Mouse (Mus musculus): ENCODE measurements around the gene C530008M17Rik. TPM values are rescaled to one million over a fixed set of nuclear protein-coding genes. Genes with fewer than 3 reads are reported as not detected.
A peak's percentile ranks its signal among the peaks of the same experiment; 100 is the strongest.

Gene C530008M17Rik
- polyA plus RNA-seq, 1 experiment from 2014 or later = 10.8 TPM

DNA sequence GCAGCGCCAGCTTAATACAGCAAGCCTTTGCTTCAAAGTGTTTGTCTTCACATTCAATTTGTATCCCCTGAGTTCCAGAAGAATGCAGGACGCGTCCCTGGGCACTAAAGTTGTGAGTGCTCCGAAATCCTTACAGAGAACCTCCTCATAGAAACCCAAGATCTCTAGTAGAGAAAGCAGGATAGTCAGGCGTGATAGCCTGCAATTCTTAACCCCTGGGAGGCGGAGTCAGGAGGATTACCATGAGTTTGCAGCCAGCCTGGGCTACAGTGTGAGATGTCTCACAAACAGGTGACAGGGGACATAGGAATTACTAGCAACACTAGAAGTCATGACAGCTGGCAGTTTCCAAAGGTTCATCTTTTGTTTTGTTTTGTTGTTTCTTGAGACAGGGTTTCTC, 213.2 kb downstream of the C530008M17Rik start:
- H3K9me3 ChIP-seq (ENCODE audit: control insufficient read depth, low read length) = no peaks in the 10 kb centered on the region
- WGBS = 56% methylated on average over 6 of the region's 6 CpGs
- H3K36me3 ChIP-seq (ENCODE audit: control insufficient read depth, insufficient read depth, low read length) = peaks cover 49% of the 10 kb centered on the region
- peak overlapping the region; percentile 60 for H3K4me2 ChIP-seq (ENCODE audit: low read depth, low read length)
- peak overlapping the region; percentile 34 for H3K4me3 ChIP-seq (ENCODE audit: low read depth, low read length)
- H3K27me3 ChIP-seq (replicated peaks; ENCODE audit: control insufficient read depth, insufficient read depth, low read length) = no peaks in the 10 kb centered on the region
- no peak overlapping the region for H3K27ac ChIP-seq (replicated peaks; ENCODE audit: low read depth, low read length)
- peak overlapping the region; percentile 5; the same call in 1 of the 2 replicates for H3K9ac ChIP-seq (ENCODE audit: low read depth, low read length)
- no peak for DNase-seq (ENCODE audit: low spot score)
- no peak for ATAC-seq (ENCODE audit: low read depth)
- H3K4me1 ChIP-seq (ENCODE audit: control insufficient read depth, insufficient read depth, low read length) = no peaks in the 10 kb centered on the region

DNA sequence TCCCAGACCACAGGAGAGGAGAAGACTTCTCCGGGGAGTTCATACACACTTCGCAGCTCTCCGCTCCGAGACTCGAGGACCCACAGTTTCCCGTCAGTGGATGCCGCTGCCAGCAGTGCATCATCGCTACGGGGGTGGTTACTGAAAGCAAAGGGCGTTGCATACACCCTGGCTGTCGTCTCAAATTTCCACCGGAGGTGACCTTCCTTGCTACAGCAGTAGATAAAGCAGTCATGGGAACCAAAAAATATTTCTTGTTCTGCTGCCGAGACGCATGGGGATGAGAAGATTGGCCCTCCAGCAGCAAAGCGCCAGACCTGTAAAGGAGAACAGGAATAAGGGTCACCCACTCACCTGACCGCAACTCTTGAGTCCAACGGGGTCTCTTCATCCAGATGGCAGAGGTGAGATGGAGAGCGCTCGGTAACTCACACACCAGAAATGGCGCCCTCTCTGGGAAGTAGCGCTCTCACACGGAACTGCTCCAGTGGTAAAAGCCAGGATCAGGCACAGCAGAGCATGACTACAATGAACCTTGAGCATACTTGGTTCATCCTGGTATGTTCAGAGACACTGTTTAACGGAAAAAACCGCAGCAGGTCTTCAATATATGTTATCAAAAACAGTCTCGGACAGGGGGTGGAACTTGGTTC, 219.9 kb downstream of the C530008M17Rik start:
- no peak overlapping the region for H3K27ac ChIP-seq (replicated peaks; ENCODE audit: low read depth, low read length)
- H3K9ac ChIP-seq (ENCODE audit: low read depth, low read length) = no peak overlapping the region
- no peaks in the 10 kb centered on the region for H3K4me1 ChIP-seq (ENCODE audit: control insufficient read depth, insufficient read depth, low read length)
- H3K36me3 ChIP-seq (ENCODE audit: control insufficient read depth, insufficient read depth, low read length) = peaks cover 59% of the 10 kb centered on the region
- H3K27me3 ChIP-seq (replicated peaks; ENCODE audit: control insufficient read depth, insufficient read depth, low read length) = no peaks in the 10 kb centered on the region
- ATAC-seq (ENCODE audit: low read depth) = no peak
- no peak for DNase-seq (ENCODE audit: low spot score)
- 88% methylated on average over 25 of the region's 25 CpGs for WGBS
- H3K4me3 ChIP-seq (ENCODE audit: low read depth, low read length) = no peak overlapping the region
- H3K9me3 ChIP-seq (ENCODE audit: control insufficient read depth, low read length) = no peaks in the 10 kb centered on the region
- H3K4me2 ChIP-seq (ENCODE audit: low read depth, low read length) = no peak overlapping the region

DNA sequence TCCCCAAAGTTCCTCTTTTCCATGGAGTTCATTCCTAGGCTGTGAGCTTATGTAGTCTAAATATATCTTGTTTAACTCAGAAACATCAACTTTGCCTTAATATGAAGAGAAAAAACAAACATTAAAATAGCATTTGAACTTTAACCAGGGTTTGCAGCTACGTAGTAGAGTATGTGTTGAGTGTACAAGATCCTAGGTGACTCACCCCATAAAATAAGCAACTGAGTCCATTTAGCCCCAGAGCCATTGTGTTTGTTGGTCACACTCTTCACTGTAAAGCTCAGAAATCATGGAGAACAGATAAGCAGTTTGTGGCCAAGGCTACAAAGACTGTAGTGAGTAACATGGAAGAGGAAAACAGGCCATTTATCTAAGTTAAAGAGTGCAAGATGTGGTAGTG, 227.8 kb downstream of the C530008M17Rik start:
- H3K9ac ChIP-seq (ENCODE audit: low read depth, low read length) = no peak overlapping the region
- WGBS = 88% methylated on average over 1 of the region's 1 CpGs
- ATAC-seq (ENCODE audit: low read depth) (no peak), DNase-seq (ENCODE audit: low spot score) (no peak)
- H3K27me3 ChIP-seq (replicated peaks; ENCODE audit: control insufficient read depth, insufficient read depth, low read length) = no peaks in the 10 kb centered on the region
- H3K4me3 ChIP-seq (ENCODE audit: low read depth, low read length) = no peak overlapping the region
- peaks cover 68% of the 10 kb centered on the region for H3K36me3 ChIP-seq (ENCODE audit: control insufficient read depth, insufficient read depth, low read length)
- no peaks in the 10 kb centered on the region for H3K4me1 ChIP-seq (ENCODE audit: control insufficient read depth, insufficient read depth, low read length)
- no peaks in the 10 kb centered on the region for H3K9me3 ChIP-seq (ENCODE audit: control insufficient read depth, low read length)
- no peak overlapping the region for H3K27ac ChIP-seq (replicated peaks; ENCODE audit: low read depth, low read length)
- no peak overlapping the region for H3K4me2 ChIP-seq (ENCODE audit: low read depth, low read length)

DNA sequence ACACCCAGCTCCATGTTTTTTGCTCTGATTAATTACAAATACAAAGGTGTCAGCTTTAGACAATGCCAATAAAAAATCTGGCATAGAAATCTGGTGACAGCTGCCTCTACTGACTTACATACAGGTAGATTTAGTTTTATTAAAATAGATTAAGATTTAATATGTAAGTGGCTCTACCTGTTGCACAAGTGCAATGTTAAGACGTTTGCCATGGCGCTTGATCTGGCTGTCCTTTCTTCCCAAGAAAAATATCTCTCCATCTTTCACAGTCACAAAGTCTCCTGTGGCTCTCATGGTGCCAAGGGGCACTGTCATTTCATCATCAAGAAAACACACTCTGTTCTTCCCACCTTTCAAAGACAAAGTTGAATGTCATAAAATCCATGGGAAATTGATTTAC, 230.7 kb downstream of the C530008M17Rik start:
- H3K4me2 ChIP-seq (ENCODE audit: low read depth, low read length) = no peak overlapping the region
- peaks cover 86% of the 10 kb centered on the region for H3K36me3 ChIP-seq (ENCODE audit: control insufficient read depth, insufficient read depth, low read length)
- no peak for ATAC-seq (ENCODE audit: low read depth)
- H3K27me3 ChIP-seq (replicated peaks; ENCODE audit: control insufficient read depth, insufficient read depth, low read length) = no peaks in the 10 kb centered on the region
- no peak overlapping the region for H3K9ac ChIP-seq (ENCODE audit: low read depth, low read length)
- H3K27ac ChIP-seq (replicated peaks; ENCODE audit: low read depth, low read length) = no peak overlapping the region
- no peaks in the 10 kb centered on the region for H3K4me1 ChIP-seq (ENCODE audit: control insufficient read depth, insufficient read depth, low read length)
- no peak overlapping the region for H3K4me3 ChIP-seq (ENCODE audit: low read depth, low read length)
- no peak for DNase-seq (ENCODE audit: low spot score)
- WGBS = 91% methylated on average over 2 of the region's 2 CpGs
- H3K9me3 ChIP-seq (ENCODE audit: control insufficient read depth, low read length) = no peaks in the 10 kb centered on the region

DNA sequence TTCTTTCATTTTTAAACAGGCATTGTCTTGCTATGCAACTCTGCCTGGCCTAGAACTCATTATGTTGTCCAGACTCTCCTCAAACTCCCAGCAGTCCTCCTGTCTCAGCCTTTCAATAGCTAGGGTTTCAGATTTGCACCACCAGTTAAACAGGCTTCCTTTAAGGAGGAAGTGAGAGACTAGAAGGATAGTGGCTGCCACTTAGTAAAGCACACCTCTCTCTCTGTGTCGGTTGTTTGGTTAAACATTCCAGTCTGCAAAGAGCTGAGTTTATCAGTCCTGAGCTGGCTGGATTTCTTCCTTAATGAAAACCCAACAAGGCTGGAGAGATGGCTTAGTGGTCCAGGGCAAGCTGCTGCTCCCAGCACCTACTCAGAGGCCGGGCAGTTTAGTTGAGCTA, 236.3 kb downstream of the C530008M17Rik start:
- DNase-seq (ENCODE audit: low spot score) = no peak
- Histone ChIP-seq H3K4me1 (ENCODE audit: control insufficient read depth, insufficient read depth, low read length) (no peaks in the 10 kb centered on the region), H3K9ac (ENCODE audit: low read depth, low read length) (no peak overlapping the region), H3K9me3 (ENCODE audit: control insufficient read depth, low read length) (no peaks in the 10 kb centered on the region), H3K27ac (replicated peaks; ENCODE audit: low read depth, low read length) (no peak overlapping the region), H3K36me3 (ENCODE audit: control insufficient read depth, insufficient read depth, low read length) (peaks cover 70% of the 10 kb centered on the region), H3K4me2 (ENCODE audit: low read depth, low read length) (no peak overlapping the region), H3K27me3 (replicated peaks; ENCODE audit: control insufficient read depth, insufficient read depth, low read length) (no peaks in the 10 kb centered on the region), H3K4me3 (ENCODE audit: low read depth, low read length) (no peak overlapping the region)
- no peak for ATAC-seq (ENCODE audit: low read depth)
- 83% methylated on average over 2 of the region's 2 CpGs for WGBS

DNA sequence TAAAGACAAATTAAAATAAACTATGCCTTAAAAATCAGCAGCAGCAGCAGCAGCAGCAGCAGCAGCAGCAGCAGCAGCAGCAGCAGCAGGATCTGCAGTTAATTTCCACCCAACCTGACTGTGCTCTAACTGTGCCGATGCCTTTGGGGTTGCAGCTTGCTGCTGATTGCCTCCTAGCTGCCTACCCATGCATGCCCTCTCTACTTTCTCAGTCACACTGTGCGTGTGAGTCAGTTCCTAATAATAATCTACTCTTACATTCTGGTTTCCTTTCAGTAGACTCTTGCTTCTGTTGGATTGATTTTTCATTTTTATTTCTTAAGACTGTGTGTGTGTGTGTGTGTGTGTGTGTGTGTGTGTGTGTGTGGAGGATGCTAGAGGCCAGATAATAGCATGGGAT, 236.8 kb downstream of the C530008M17Rik start:
- Histone ChIP-seq H3K27me3 (replicated peaks; ENCODE audit: control insufficient read depth, insufficient read depth, low read length) (no peaks in the 10 kb centered on the region), H3K4me3 (ENCODE audit: low read depth, low read length) (no peak overlapping the region), H3K36me3 (ENCODE audit: control insufficient read depth, insufficient read depth, low read length) (peaks cover 69% of the 10 kb centered on the region), H3K9me3 (ENCODE audit: control insufficient read depth, low read length) (no peaks in the 10 kb centered on the region), H3K4me2 (ENCODE audit: low read depth, low read length) (no peak overlapping the region), H3K9ac (ENCODE audit: low read depth, low read length) (no peak overlapping the region), H3K27ac (replicated peaks; ENCODE audit: low read depth, low read length) (no peak overlapping the region), H3K4me1 (ENCODE audit: control insufficient read depth, insufficient read depth, low read length) (no peaks in the 10 kb centered on the region)
- WGBS = 82% methylated on average over 2 of the region's 2 CpGs
- DNase-seq (ENCODE audit: low spot score) (no peak), ATAC-seq (ENCODE audit: low read depth) (no peak)

DNA sequence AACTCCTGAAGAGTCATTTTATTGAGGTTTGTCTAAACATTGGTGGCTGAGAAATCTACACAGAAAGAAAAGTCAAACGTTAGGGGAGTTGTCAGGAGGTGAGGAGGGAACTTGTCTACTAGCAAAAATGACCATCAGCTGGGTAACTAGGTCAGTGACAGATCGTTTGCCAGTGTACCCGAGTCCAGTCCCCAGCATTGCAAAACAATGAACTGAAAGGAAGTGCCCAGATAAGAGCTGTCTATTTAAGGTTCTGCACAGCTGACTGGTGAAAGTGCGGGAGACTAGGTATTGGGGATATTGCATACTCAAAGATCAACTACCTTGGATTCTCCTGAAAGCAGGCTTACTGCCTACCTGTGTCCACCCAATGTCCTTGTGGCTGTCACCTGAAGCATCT, 245.8 kb downstream of the C530008M17Rik start:
- Histone ChIP-seq H3K9me3 (ENCODE audit: control insufficient read depth, low read length) (no peaks in the 10 kb centered on the region), H3K4me2 (ENCODE audit: low read depth, low read length) (no peak overlapping the region), H3K27ac (replicated peaks; ENCODE audit: low read depth, low read length) (no peak overlapping the region), H3K27me3 (replicated peaks; ENCODE audit: control insufficient read depth, insufficient read depth, low read length) (no peaks in the 10 kb centered on the region), H3K36me3 (ENCODE audit: control insufficient read depth, insufficient read depth, low read length) (peaks cover 13% of the 10 kb centered on the region; the same call in 1 of the 2 replicates), H3K9ac (ENCODE audit: low read depth, low read length) (no peak overlapping the region), H3K4me1 (ENCODE audit: control insufficient read depth, insufficient read depth, low read length) (0 out of 2 replicates have a peak, but pooled peaks cover 2% of the 10 kb centered on the region), H3K4me3 (ENCODE audit: low read depth, low read length) (no peak overlapping the region)
- DNase-seq (ENCODE audit: low spot score) (no peak), ATAC-seq (ENCODE audit: low read depth) (no peak)
- WGBS = 77% methylated on average over 4 of the region's 4 CpGs

DNA sequence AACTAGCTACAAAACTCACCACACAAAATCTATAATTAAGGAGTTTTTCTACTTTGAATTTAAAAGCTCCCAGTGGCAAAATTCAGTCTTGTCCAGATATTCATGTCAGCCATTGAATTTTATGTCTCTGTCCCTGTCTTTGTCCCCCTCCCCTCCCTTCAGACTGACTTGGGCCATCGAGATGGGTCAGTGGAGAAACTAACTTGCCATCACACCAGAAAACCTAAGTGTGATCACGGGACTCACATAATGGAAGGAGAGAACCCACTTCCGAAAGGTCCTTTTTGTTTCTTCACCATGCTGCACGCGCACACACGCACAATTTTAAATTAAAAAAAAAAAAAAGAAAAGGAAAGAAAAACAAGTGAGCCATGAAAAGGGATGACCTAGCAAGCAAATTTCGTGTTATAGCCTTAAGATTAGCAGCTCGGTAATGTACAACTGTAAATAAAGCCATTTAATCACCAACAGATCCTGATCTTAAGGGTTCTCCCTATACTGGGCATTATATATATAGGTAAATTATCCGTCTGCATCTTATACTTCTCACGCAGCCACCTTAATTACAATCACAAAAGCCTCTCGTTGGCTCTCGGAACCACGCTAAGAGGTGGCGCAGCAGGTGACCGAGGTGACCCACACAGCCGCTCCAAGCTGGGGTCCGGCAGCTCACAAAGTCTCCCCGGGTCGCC, 248.5 kb downstream of the C530008M17Rik start:
- DNase-seq (ENCODE audit: low spot score) (no peak), ATAC-seq (ENCODE audit: low read depth) (peak; percentile 48)
- H3K4me1 ChIP-seq (ENCODE audit: control insufficient read depth, insufficient read depth, low read length) = 0 out of 2 replicates have a peak, but pooled peaks cover 2% of the 10 kb centered on the region
- WGBS = 3% methylated on average over 19 of the region's 19 CpGs
- peak overlapping the region; percentile 88 for H3K9ac ChIP-seq (ENCODE audit: low read depth, low read length)
- peaks cover 11% of the 10 kb centered on the region; the same call in 1 of the 2 replicates for H3K36me3 ChIP-seq (ENCODE audit: control insufficient read depth, insufficient read depth, low read length)
- no peaks in the 10 kb centered on the region for H3K9me3 ChIP-seq (ENCODE audit: control insufficient read depth, low read length)
- H3K27ac ChIP-seq (replicated peaks; ENCODE audit: low read depth, low read length) = peak overlapping the region; percentile 83
- peak overlapping the region; percentile 74 for H3K4me2 ChIP-seq (ENCODE audit: low read depth, low read length)
- peak overlapping the region; percentile 73 for H3K4me3 ChIP-seq (ENCODE audit: low read depth, low read length)
- H3K27me3 ChIP-seq (replicated peaks; ENCODE audit: control insufficient read depth, insufficient read depth, low read length) = no peaks in the 10 kb centered on the region

Data from embryonic facial prominence, embryonic 14.5 days (tissue).